Mouse (Mus musculus) olfactory bulb, adult 2 months (tissue): ENCODE results near the gene Dicer1. TPM values are rescaled to one million over a fixed set of nuclear protein-coding genes. Genes with fewer than 3 reads are reported as not detected.

Source experiments
- H3K27ac ChIP-seq: fragments of 200-500 bp; 2 replicates; pipeline ENCODE4 v1.5.1; 2012; ENCODE audit warnings: low read depth, low read length; ENCODE audit not compliant: insufficient read depth
- H3K4me1 ChIP-seq: fragments of 200-500 bp; 2 replicates; pipeline ENCODE4 v1.6.1; 2012; ENCODE audit warnings: low read length; ENCODE audit not compliant: control insufficient read depth, insufficient read depth
- H3K4me3 ChIP-seq: fragments of 200-500 bp; 2 replicates; pipeline ENCODE4 v1.5.1; 2012; ENCODE audit warnings: mild to moderate bottlenecking, low read depth, low read length, moderate library complexity; ENCODE audit not compliant: insufficient read depth
- CTCF ChIP-seq: fragments of 200-500 bp; IDR thresholded peaks from 2 replicates; pipeline ENCODE4 v1.5.1; 2012; ENCODE audit warnings: low read depth, mild to moderate bottlenecking, low read length, moderate library complexity; ENCODE audit not compliant: insufficient read depth
- POLR2A ChIP-seq: fragments of 200-500 bp; IDR thresholded peaks from 2 replicates; pipeline ENCODE4 v1.6.1; 2012; ENCODE audit warnings: mild to moderate bottlenecking, low read depth, low read length, moderate library complexity; ENCODE audit not compliant: insufficient read depth
- WGBS: fragments of 180-500 bp; shearing (Covaris S2); methylation state at CpG from one replicate; pipeline ENCODE4 v1.1.7; 2018; 5-methylcytosine and 5-hydroxymethylcytosine counted together
- polyA plus RNA-seq: library from polyadenylated mRNA; stranded (reverse); fragments of >200 nt; gene quantifications from 2 replicates; pipeline ENCODE4 v1.2.4, GENCODE M21; 2012; ENCODE audit warnings: low replicate concordance; ENCODE audit not compliant: missing spikeins, insufficient read depth, insufficient read length

The Dicer1 gene
- polyA plus RNA-seq, 1 experiment, result 69.9 TPM

GRCm38 (mm10) chr12:104692864-104693263, 58.9 kb downstream of the Dicer1 start:
- Histone ChIP-seq H3K4me3 (no peak overlapping the region), H3K27ac (no peak overlapping the region), H3K4me1 (peaks cover 25% of the 10 kb centered on the region)
- WGBS, result 65% methylated on average over 12 of the region's 12 CpGs
- TF ChIP-seq POLR2A (no peak), CTCF (no peak)

- TF ChIP-seq CTCF (no peak), POLR2A (no peak)
- H3K27ac ChIP-seq, result no peak overlapping the region
- 83% methylated on average over 7 of the region's 7 CpGs for whole genome bisulfite sequencing
- H3K4me1 ChIP-seq, result peaks cover 19% of the 10 kb centered on the region
- H3K4me3 ChIP-seq, result no peak overlapping the region
Measured at GRCm38 (mm10) chr12:104690412-104690811, 61.3 kb downstream of the Dicer1 start.

GRCm38 (mm10) chr12:104688870-104689269, 62.9 kb downstream of the Dicer1 start:
- Histone ChIP-seq H3K27ac (no peak overlapping the region), H3K4me3 (no peak overlapping the region), H3K4me1 (peaks cover 19% of the 10 kb centered on the region)
- no peak for TF ChIP-seq CTCF
- TF ChIP-seq POLR2A, result no peak
- 71% methylated on average over 11 of the region's 11 CpGs for WGBS

- 85% methylated on average over 8 of the region's 8 CpGs for WGBS
- TF ChIP-seq CTCF (no peak), POLR2A (no peak)
- Histone ChIP-seq H3K4me1 (peaks cover 6% of the 10 kb centered on the region), H3K27ac (no peak overlapping the region), H3K4me3 (no peak overlapping the region)
Measured at GRCm38 (mm10) chr12:104684411-104684931, 67.3 kb downstream of the Dicer1 start.

GRCm38 (mm10) chr12:104679819-104680132, 72.0 kb downstream of the Dicer1 start:
- no peak overlapping the region for H3K27ac ChIP-seq
- WGBS, result 85% methylated on average over 8 of the region's 8 CpGs
- TF ChIP-seq CTCF (no peak), POLR2A (no peak)
- no peak overlapping the region for H3K4me3 ChIP-seq
- no peaks in the 10 kb centered on the region for H3K4me1 ChIP-seq

- TF ChIP-seq CTCF (no peak), POLR2A (no peak)
- H3K4me1 ChIP-seq, result no peaks in the 10 kb centered on the region
- H3K27ac ChIP-seq, result no peak overlapping the region
- WGBS, result 54% methylated on average over 26 of the region's 26 CpGs
- H3K4me3 ChIP-seq, result no peak overlapping the region
Measured at GRCm38 (mm10) chr12:104679121-104679818, 72.5 kb downstream of the Dicer1 start.

GRCm38 (mm10) chr12:104678462-104678861, 73.3 kb downstream of the Dicer1 start:
- WGBS, result 51% methylated on average over 14 of the region's 14 CpGs
- Histone ChIP-seq H3K4me3 (no peak overlapping the region), H3K4me1 (no peaks in the 10 kb centered on the region), H3K27ac (no peak overlapping the region)
- no peak for TF ChIP-seq CTCF
- no peak for TF ChIP-seq POLR2A

GRCm38 (mm10) chr12:104677371-104677924, 74.3 kb downstream of the Dicer1 start:
- no peak overlapping the region for H3K4me3 ChIP-seq
- 92% methylated on average over 9 of the region's 9 CpGs for WGBS
- no peaks in the 10 kb centered on the region for H3K4me1 ChIP-seq
- no peak overlapping the region for H3K27ac ChIP-seq
- TF ChIP-seq POLR2A, result no peak
- TF ChIP-seq CTCF, result no peak

- WGBS, result 68% methylated on average over 13 of the region's 13 CpGs
- no peak for TF ChIP-seq CTCF
- TF ChIP-seq POLR2A, result no peak
Measured at GRCm38 (mm10) chr12:104676535-104677370, 75.0 kb downstream of the Dicer1 start.

More at GRCm38 (mm10) chr12:104676535-104677370, 75.0 kb downstream of the Dicer1 start:
- Histone ChIP-seq H3K27ac (no peak overlapping the region), H3K4me1 (no peaks in the 10 kb centered on the region), H3K4me3 (no peak overlapping the region)
